Mouse (Mus musculus) pancreas, adult 10 weeks (tissue): ENCODE data around the gene Rxfp1. TPM values are rescaled to one million over a fixed set of nuclear protein-coding genes. Genes with fewer than 3 reads are reported as not detected.

ENCODE experiments used
- polyA plus RNA-seq: library from polyadenylated mRNA; stranded (reverse); fragments of 350-450 nt; fragmentation: Illumina TruSeq; extraction: RNeasy Lipid Tissue Mini Kit (QIAGEN cat#74804); gene quantifications from one replicate; pipeline ENCODE4 v1.2.3, GENCODE M21; 2015; ENCODE audit warnings: low read depth, low replicate concordance; ENCODE audit not compliant: insufficient read depth

Gene Rxfp1
- not detected for polyA plus RNA-seq

GRCm38 (mm10) chr3:79737780-79738179 is at the start of gene Rxfp1:
Gene Rxfp1 (minus strand): TSS chr3:79737880.

GRCm38 (mm10) chr3:79629416-79629730 is 108.3 kb downstream of the Rxfp1 start, which contains the start of gene Etfdh:
Gene Etfdh (minus strand): TSS chr3:79629500.

GRCm38 (mm10) chr3:79628561-79629415 is 108.9 kb downstream of the Rxfp1 start, which contains the start of gene 4930579G24Rik:
Gene 4930579G24Rik (plus strand): TSS chr3:79629079.

Other genes starting within 250 kb of the Rxfp1 start
- gene Fnip2, start 170.1 kb downstream of the Rxfp1 start, polyA plus RNA-seq = 6.1 TPM
- gene Ppid, start 146.5 kb downstream of the Rxfp1 start, polyA plus RNA-seq = 20.3 TPM
- gene 4930579G24Rik, start 108.8 kb downstream of the Rxfp1 start, polyA plus RNA-seq = 0.41 TPM
- gene Etfdh, start 108.4 kb downstream of the Rxfp1 start, polyA plus RNA-seq = 9.7 TPM
- gene Tmem144, start 114.9 kb upstream of the Rxfp1 start, polyA plus RNA-seq = not detected
- 3.3 TPM for gene Fam198b, start 146.7 kb upstream of the Rxfp1 start, polyA plus RNA-seq